Mouse (Mus musculus): ENCODE measurements around the gene Sh3bgrl2. TPM values are rescaled to one million over a fixed set of nuclear protein-coding genes. Genes with fewer than 3 reads are reported as not detected.

Sh3bgrl2 gene
- polyA plus RNA-seq, 1 experiment: 3.0 TPM

DNA sequence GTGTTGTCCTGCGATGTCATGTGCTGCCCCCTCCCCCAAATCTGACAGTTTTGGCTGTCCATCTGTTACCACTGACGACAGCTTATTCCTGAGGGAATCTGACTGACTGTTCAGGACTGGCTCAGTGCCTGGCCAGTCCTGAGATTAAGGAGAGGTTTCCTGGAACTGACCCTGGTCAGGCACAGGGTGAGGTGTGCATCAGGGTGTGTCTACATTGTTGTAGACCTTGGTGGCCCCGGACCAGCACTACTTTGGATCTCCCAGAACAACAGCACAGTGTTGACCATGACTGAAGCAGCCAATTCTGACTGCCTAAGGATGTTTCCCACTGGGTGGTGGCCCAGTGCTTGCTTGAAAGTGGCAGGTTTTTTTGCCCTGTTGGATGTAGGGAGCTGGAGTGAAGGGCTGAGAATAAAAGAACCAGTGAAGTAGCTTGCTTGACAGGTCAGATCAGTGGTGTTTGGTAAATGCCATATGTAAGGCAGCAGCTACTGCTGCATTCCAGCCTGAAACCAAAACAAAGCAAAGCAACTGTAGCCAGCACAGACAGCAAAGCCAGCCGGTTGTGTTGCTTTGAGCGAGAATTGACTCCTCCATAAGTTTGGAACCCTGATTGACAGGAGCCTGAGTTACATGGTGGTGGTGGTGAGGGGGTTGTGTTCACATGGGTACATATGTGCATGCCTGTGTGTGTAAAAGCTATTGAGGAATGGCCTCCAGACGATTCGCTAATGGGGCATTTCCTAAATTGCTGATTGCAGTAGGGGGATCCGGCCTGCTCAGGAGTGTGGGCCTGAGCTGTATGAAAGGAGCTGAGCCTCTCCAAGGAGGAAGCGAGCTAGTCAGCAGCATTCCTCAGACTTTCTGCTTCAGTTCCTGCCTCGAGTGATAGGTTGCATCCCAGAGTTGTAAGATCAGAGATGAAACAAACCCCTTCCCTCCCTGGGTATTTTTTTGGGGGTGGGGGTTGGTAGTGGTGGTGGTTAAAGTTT is 8.9 kb downstream of the Sh3bgrl2 start:
- no peak for TF ChIP-seq CTCF (IDR thresholded peaks at IDR 0.05; ENCODE audit: borderline replicate concordance, control insufficient read depth, extremely low read depth, insufficient read depth, low read length, poor library complexity)
- TF ChIP-seq POLR2A (IDR thresholded peaks at IDR 0.05; ENCODE audit: control insufficient read depth, extremely low read depth, insufficient read depth, low read length, poor library complexity): no peak
- no peaks in the 10 kb centered on the region for H3K4me1 ChIP-seq (replicated peaks; ENCODE audit: control insufficient read depth, insufficient read depth, low read length)
- WGBS: 91% methylated on average over 10 of the region's 10 CpGs

DNA sequence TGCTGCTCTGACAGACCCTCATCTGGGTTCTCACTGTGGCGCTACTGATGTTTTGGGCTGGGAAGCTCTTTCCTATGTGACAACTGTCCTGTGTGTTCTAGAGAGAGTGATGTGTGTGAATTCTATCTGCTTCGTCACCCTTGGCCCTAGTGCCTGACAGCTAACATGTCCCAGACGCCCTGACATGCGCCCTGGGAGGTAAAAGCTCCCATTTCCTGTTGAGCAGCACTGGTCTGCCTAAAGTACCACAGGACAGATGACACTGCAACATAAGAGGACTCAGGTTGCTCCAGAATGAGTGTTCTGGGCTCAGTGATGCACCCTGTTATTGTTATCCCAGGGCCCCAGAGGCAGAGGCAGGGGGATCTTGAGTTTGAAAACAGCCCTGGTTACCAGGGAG is 12.5 kb downstream of the Sh3bgrl2 start:
- Histone ChIP-seq H3K4me1 (replicated peaks; ENCODE audit: control insufficient read depth, insufficient read depth, low read length) (no peaks in the 10 kb centered on the region; the same call in 1 of the 2 replicates), H3K4me3 (ENCODE audit: control insufficient read depth, insufficient read depth, low read length) (no peak overlapping the region), H3K36me3 (ENCODE audit: control insufficient read depth, insufficient read depth, low read length) (no peaks in the 10 kb centered on the region), H3K27ac (ENCODE audit: control insufficient read depth, insufficient read depth, low read length) (no peak overlapping the region), H3K27me3 (ENCODE audit: control insufficient read depth, insufficient read depth, low read length) (no peaks in the 10 kb centered on the region)
- no peak for DNase-seq
- TF ChIP-seq CTCF (IDR thresholded peaks at IDR 0.05; ENCODE audit: borderline replicate concordance, control insufficient read depth, extremely low read depth, insufficient read depth, low read length, poor library complexity) (no peak), POLR2A (IDR thresholded peaks at IDR 0.05; ENCODE audit: control insufficient read depth, extremely low read depth, insufficient read depth, low read length, poor library complexity) (no peak)
- 90% methylated on average over 4 of the region's 4 CpGs for WGBS

More for the DNA sequence above, 8.9 kb downstream of the Sh3bgrl2 start:
- Histone ChIP-seq H3K36me3 (ENCODE audit: control insufficient read depth, insufficient read depth, low read length) (no peaks in the 10 kb centered on the region), H3K27ac (ENCODE audit: control insufficient read depth, insufficient read depth, low read length) (no peak overlapping the region), H3K27me3 (ENCODE audit: control insufficient read depth, insufficient read depth, low read length) (no peaks in the 10 kb centered on the region), H3K4me3 (ENCODE audit: control insufficient read depth, insufficient read depth, low read length) (no peak overlapping the region)
- no peak for DNase-seq

DNA sequence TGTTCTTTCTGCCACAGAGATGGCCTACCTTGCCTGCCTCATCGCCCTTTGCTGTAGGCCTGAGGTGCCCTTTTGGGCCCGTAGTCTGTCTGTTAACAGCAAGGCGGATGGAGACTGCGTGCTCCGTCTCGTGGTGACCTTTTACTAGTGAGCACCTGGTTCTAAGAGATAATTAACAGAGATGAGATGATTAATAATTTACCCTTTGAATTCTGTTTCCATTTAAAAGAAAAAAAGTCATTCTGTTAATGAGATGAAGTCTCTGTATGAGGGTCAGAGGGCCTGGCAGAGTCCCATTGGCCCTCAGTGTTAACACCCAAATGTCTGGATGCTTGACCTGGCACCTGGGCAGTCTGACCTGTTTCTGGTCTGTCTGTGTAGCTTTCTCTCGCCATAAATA is 14.8 kb downstream of the Sh3bgrl2 start:
- H3K4me1 ChIP-seq (replicated peaks; ENCODE audit: control insufficient read depth, insufficient read depth, low read length): no peaks in the 10 kb centered on the region; the same call in 1 of the 2 replicates
- WGBS: 97% methylated on average over 7 of the region's 7 CpGs
- no peaks in the 10 kb centered on the region for H3K27me3 ChIP-seq (ENCODE audit: control insufficient read depth, insufficient read depth, low read length)
- no peak for TF ChIP-seq POLR2A (IDR thresholded peaks at IDR 0.05; ENCODE audit: control insufficient read depth, extremely low read depth, insufficient read depth, low read length, poor library complexity)
- TF ChIP-seq CTCF (IDR thresholded peaks at IDR 0.05; ENCODE audit: borderline replicate concordance, control insufficient read depth, extremely low read depth, insufficient read depth, low read length, poor library complexity): no peak
- no peak overlapping the region for H3K27ac ChIP-seq (ENCODE audit: control insufficient read depth, insufficient read depth, low read length)
- no peak overlapping the region for H3K4me3 ChIP-seq (ENCODE audit: control insufficient read depth, insufficient read depth, low read length)
- no peak for DNase-seq
- no peaks in the 10 kb centered on the region for H3K36me3 ChIP-seq (ENCODE audit: control insufficient read depth, insufficient read depth, low read length)

DNA sequence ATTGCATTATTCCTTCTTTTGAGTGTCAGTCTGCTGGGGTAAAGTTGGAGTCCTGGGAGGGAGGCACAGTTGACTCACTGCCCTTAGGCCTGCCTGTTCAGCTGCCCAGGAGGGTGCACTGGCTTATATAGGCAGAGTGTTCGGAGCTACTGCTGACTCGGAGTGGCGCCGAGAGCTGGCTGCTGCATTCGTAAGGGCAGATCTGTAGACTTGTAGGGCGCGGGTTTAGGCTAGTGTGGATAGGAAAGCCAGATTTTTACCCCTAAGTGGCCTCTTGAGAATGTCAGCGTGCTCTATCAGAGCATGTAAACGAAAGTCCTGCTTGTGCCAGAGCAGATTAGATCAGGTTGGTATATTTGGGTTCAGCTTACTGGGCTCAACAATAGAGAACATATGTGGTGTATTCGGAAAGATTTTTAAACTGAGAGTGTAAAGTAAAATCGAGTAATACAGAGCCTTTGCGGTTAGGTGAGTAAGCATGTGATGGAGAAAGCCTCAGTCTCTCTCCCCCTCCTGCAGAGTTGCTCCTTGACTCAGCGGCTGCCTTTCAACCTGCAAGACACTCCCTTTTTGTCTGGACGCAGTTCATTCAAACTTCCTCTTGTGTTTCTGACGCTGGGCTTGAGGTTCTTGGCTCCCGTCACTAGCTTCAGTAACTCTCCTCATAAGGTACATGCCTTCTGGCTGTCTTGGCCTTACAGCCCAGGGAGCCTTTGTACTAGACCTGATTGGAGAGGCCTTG is 15.9 kb downstream of the Sh3bgrl2 start:
- WGBS: 38% methylated on average over 16 of the region's 16 CpGs

DNA sequence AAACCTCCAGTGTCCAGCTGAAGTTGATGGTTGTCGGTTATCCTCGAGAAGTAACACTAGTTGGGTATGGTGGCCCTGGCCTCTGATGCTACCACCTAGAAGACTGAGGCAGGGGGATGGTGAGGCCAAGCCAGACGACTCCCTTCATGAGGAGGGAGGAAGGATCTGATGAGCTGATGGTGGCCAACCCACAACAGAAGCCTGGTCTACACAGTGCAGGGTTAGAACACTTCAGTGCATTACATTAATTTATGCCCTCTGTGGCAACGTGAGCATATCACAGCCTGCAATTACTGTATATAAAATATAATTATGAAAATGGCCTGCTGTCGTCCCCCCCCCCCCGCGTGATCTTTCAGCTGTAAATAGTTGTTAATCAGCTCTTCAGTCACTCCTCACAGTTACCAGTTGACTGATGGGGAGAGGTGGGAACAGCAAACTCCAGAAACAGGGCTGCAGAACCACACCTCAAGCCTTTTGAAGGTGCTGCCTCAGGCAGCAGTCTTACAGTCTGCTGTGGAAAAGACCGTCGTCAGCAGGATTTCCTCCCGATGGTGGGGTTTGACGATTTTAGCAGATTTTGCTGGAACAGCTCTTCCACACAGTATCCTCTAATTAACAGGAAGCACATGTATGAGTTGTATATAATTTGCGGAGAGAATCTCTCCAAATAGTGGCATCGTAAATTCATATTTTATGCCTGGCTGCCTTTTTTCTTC is 17.0 kb downstream of the Sh3bgrl2 start:
- no peak overlapping the region for H3K4me3 ChIP-seq (ENCODE audit: control insufficient read depth, insufficient read depth, low read length)
- no peaks in the 10 kb centered on the region for H3K36me3 ChIP-seq (ENCODE audit: control insufficient read depth, insufficient read depth, low read length)
- no peak for DNase-seq
- no peak overlapping the region for H3K27ac ChIP-seq (ENCODE audit: control insufficient read depth, insufficient read depth, low read length)
- no peak for TF ChIP-seq CTCF (IDR thresholded peaks at IDR 0.05; ENCODE audit: borderline replicate concordance, control insufficient read depth, extremely low read depth, insufficient read depth, low read length, poor library complexity)
- TF ChIP-seq POLR2A (IDR thresholded peaks at IDR 0.05; ENCODE audit: control insufficient read depth, extremely low read depth, insufficient read depth, low read length, poor library complexity): no peak
- H3K4me1 ChIP-seq (replicated peaks; ENCODE audit: control insufficient read depth, insufficient read depth, low read length): no peaks in the 10 kb centered on the region; the same call in 1 of the 2 replicates
- WGBS: 84% methylated on average over 13 of the region's 13 CpGs
- H3K27me3 ChIP-seq (ENCODE audit: control insufficient read depth, insufficient read depth, low read length): no peaks in the 10 kb centered on the region

More for the DNA sequence above, 15.9 kb downstream of the Sh3bgrl2 start:
- DNase-seq: no peak
- H3K4me3 ChIP-seq (ENCODE audit: control insufficient read depth, insufficient read depth, low read length): no peak overlapping the region
- H3K27ac ChIP-seq (ENCODE audit: control insufficient read depth, insufficient read depth, low read length): no peak overlapping the region
- H3K4me1 ChIP-seq (replicated peaks; ENCODE audit: control insufficient read depth, insufficient read depth, low read length): no peaks in the 10 kb centered on the region; the same call in 1 of the 2 replicates
- no peak for TF ChIP-seq CTCF (IDR thresholded peaks at IDR 0.05; ENCODE audit: borderline replicate concordance, control insufficient read depth, extremely low read depth, insufficient read depth, low read length, poor library complexity)
- TF ChIP-seq POLR2A (IDR thresholded peaks at IDR 0.05; ENCODE audit: control insufficient read depth, extremely low read depth, insufficient read depth, low read length, poor library complexity): no peak
- H3K27me3 ChIP-seq (ENCODE audit: control insufficient read depth, insufficient read depth, low read length): no peaks in the 10 kb centered on the region
- no peaks in the 10 kb centered on the region for H3K36me3 ChIP-seq (ENCODE audit: control insufficient read depth, insufficient read depth, low read length)

DNA sequence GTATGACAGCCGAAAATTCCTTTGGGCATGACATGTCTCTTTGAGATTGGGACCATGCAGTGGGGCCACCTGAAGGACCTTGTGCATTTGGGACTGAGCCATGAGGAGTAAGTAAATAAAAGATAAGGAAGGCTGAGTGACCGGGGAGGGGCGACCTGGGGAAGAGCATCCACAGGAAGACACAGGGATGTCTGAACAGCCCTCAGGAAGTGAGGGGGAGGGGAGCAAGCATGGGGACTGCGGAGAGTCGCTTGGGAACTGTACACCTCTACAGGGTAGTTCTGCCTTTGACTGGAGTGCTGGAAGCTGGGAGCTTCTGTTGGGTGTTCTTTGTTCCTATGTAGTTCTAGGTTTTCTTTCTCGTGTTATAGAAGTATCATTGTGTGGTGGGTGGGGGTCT is 18.0 kb downstream of the Sh3bgrl2 start:
- H3K4me3 ChIP-seq (ENCODE audit: control insufficient read depth, insufficient read depth, low read length): no peak overlapping the region
- WGBS: 80% methylated on average over 6 of the region's 6 CpGs
- no peak overlapping the region for H3K27ac ChIP-seq (ENCODE audit: control insufficient read depth, insufficient read depth, low read length)
- no peaks in the 10 kb centered on the region for H3K36me3 ChIP-seq (ENCODE audit: control insufficient read depth, insufficient read depth, low read length)
- no peaks in the 10 kb centered on the region; the same call in 1 of the 2 replicates for H3K4me1 ChIP-seq (replicated peaks; ENCODE audit: control insufficient read depth, insufficient read depth, low read length)
- H3K27me3 ChIP-seq (ENCODE audit: control insufficient read depth, insufficient read depth, low read length): no peaks in the 10 kb centered on the region
- TF ChIP-seq CTCF (IDR thresholded peaks at IDR 0.05; ENCODE audit: borderline replicate concordance, control insufficient read depth, extremely low read depth, insufficient read depth, low read length, poor library complexity): no peak
- TF ChIP-seq POLR2A (IDR thresholded peaks at IDR 0.05; ENCODE audit: control insufficient read depth, extremely low read depth, insufficient read depth, low read length, poor library complexity): no peak
- DNase-seq: no peak

All from thymus, adult 2 months (tissue).